Mouse (Mus musculus) CH12.LX (cell line): Measurements from ENCODE around the gene Rad17. TPM values are rescaled to one million over a fixed set of nuclear protein-coding genes. Genes with fewer than 3 reads are reported as not detected.

Source experiments
- DNase-seq: peaks from one replicate; pipeline ENCODE4 v3.0.0-alpha.2; 2013; ENCODE audit errors: extremely low read depth
- H3K27ac ChIP-seq: 2 replicates; pipeline ENCODE4 v1.5.1; 2012; ENCODE audit warnings: low read depth, mild to moderate bottlenecking, control low read depth, moderate library complexity; ENCODE audit not compliant: insufficient read depth
- H3K27me3 ChIP-seq: replicated peaks from 2 replicates; pipeline ENCODE3; 2012; ENCODE audit warnings: inconsistent platforms
- H3K36me3 ChIP-seq, 2 experiments: replicated peaks in 1 of 2; 2 replicates each; pipeline versions ENCODE3 to v1.6.1; 2012; ENCODE audit warnings: inconsistent platforms in 1 of 2, low read length in 1 of 2, mild to moderate bottlenecking in 1 of 2, mixed read lengths in 1 of 2, moderate library complexity in 1 of 2; ENCODE audit not compliant: control insufficient read depth in 1 of 2, insufficient read depth in 1 of 2
- H3K4me1 ChIP-seq, 2 experiments: 2 replicates each; pipeline ENCODE4 v1.6.1; 2012; ENCODE audit warnings: inconsistent platforms in 1 of 2, moderate library complexity in 1 of 2; ENCODE audit not compliant: insufficient read depth in 2 of 2, control insufficient read depth in 1 of 2
- H3K4me2 ChIP-seq: 2 replicates; pipeline ENCODE4 v1.6.1; 2012; ENCODE audit warnings: low read depth, mild to moderate bottlenecking, control low read depth; ENCODE audit not compliant: poor library complexity, insufficient read depth, severe bottlenecking
- H3K4me3 ChIP-seq, 3 experiments: fragments of 150-350 bp in 1 of 3; sonication (generic) in 1 of 3; replicated peaks in 1 of 3; 2 replicates each; pipeline versions ENCODE3 to v1.5.1; 2011 to 2012; ENCODE audit warnings: low read depth in 2 of 3, low read length in 2 of 3, mild to moderate bottlenecking in 2 of 3, moderate library complexity in 2 of 3, control low read depth in 1 of 3, improper control_type of control experiment in 1 of 3, inconsistent platforms in 1 of 3, mixed read lengths in 1 of 3; ENCODE audit not compliant: poor library complexity in 1 of 3
- H3K79me2 ChIP-seq: replicated peaks from 2 replicates; pipeline ENCODE4 v1.6.1; 2012; ENCODE audit warnings: mild to moderate bottlenecking, moderate library complexity; ENCODE audit not compliant: control insufficient read depth, poor library complexity, insufficient read depth, severe bottlenecking; ENCODE audit errors: extremely low read depth
- H3K9ac ChIP-seq: 2 replicates; pipeline ENCODE4 v1.6.1; 2012; ENCODE audit warnings: low read depth, mild to moderate bottlenecking, control low read depth, moderate library complexity; ENCODE audit not compliant: insufficient read depth
- H3K9me3 ChIP-seq: replicated peaks from 2 replicates; pipeline ENCODE3; 2012; ENCODE audit warnings: low read length, inconsistent platforms, mixed read lengths
- EP300 ChIP-seq: IDR thresholded peaks from 2 replicates; pipeline ENCODE4 v1.6.1; 2011; ENCODE audit warnings: low read length, improper control_type of control experiment
- GABPA ChIP-seq: IDR thresholded peaks from 2 replicates; pipeline ENCODE4 v1.6.1; 2012; ENCODE audit warnings: low read depth, low read length, improper control_type of control experiment, inconsistent platforms; ENCODE audit not compliant: insufficient replicate concordance
- JUND ChIP-seq: conservative IDR thresholded peaks from 2 replicates; pipeline ENCODE4 v1.6.1; 2011; ENCODE audit warnings: low read depth, low read length, improper control_type of control experiment
- KAT2A ChIP-seq: IDR thresholded peaks from 2 replicates; pipeline ENCODE4 v1.6.1; 2012; ENCODE audit warnings: low read length, improper control_type of control experiment, inconsistent platforms; ENCODE audit not compliant: insufficient replicate concordance
- MAX ChIP-seq: IDR thresholded peaks from 2 replicates; pipeline ENCODE4 v1.6.1; 2011; ENCODE audit warnings: low read length, improper control_type of control experiment
- MAZ ChIP-seq: IDR thresholded peaks from 2 replicates; pipeline ENCODE4 v1.6.1; 2012; ENCODE audit warnings: low read depth, mild to moderate bottlenecking, inconsistent platforms, low read length, improper control_type of control experiment, moderate library complexity
- NRF1 ChIP-seq: IDR thresholded peaks from 2 replicates; pipeline ENCODE4 v1.6.1; 2014; ENCODE audit warnings: low read depth, mild to moderate bottlenecking, inconsistent platforms, low read length, improper control_type of control experiment, moderate library complexity
- PAX5 ChIP-seq: IDR thresholded peaks from 2 replicates; pipeline ENCODE4 v1.6.1; 2012; ENCODE audit warnings: low read length, inconsistent platforms, mixed read lengths
- POLR2A ChIP-seq: IDR thresholded peaks from 2 replicates; pipeline ENCODE4 v1.6.1; 2011; ENCODE audit warnings: low read depth, mild to moderate bottlenecking, improper control_type of control experiment, low read length
- POLR2AphosphoS2 ChIP-seq: IDR thresholded peaks from 2 replicates; pipeline ENCODE4 v1.6.1; 2011; ENCODE audit warnings: low read depth, low read length, improper control_type of control experiment
- RCOR1 ChIP-seq: conservative IDR thresholded peaks from 2 replicates; pipeline ENCODE4 v1.6.1; 2012; ENCODE audit warnings: low read depth, mild to moderate bottlenecking, inconsistent platforms, low read length, improper control_type of control experiment
- SIN3A ChIP-seq: IDR thresholded peaks from 2 replicates; pipeline ENCODE4 v1.6.1; 2012; ENCODE audit warnings: low read length, improper control_type of control experiment, inconsistent platforms
- UBTF ChIP-seq: IDR thresholded peaks from 2 replicates; pipeline ENCODE4 v1.6.1; 2012; ENCODE audit warnings: low read depth, mild to moderate bottlenecking, inconsistent platforms, low read length, improper control_type of control experiment, moderate library complexity
- USF2 ChIP-seq: conservative IDR thresholded peaks from 2 replicates; pipeline ENCODE4 v1.6.1; 2011; ENCODE audit warnings: low read depth, low read length, improper control_type of control experiment
- ZC3H11A ChIP-seq: IDR thresholded peaks from 2 replicates; pipeline ENCODE4 v1.6.1; 2012; ENCODE audit warnings: low read depth, mild to moderate bottlenecking, inconsistent platforms, low read length, improper control_type of control experiment
- ZKSCAN1 ChIP-seq: IDR thresholded peaks from 2 replicates; pipeline ENCODE4 v1.6.1; 2012; ENCODE audit warnings: low read depth, inconsistent platforms, low read length, improper control_type of control experiment, borderline replicate concordance
- ZMIZ1 ChIP-seq: IDR thresholded peaks from 2 replicates; pipeline ENCODE4 v1.6.1; 2012; ENCODE audit warnings: low read depth, mild to moderate bottlenecking, inconsistent platforms, low read length, improper control_type of control experiment
- dilution Hi-C: fragments of 300-500 bp; cut with MboI; formaldehyde crosslinking; loops from 2 replicates; pipeline ENCODE4 v1.14.3; 2020; ENCODE audit warnings: low sequenced_read_pairs; ENCODE audit not compliant: extremely low pct_unique_long_range_greater_than_20kb, extremely low pct_ligation_motif_present
- in situ Hi-C: fragments of 300-500 bp; cut with MboI; formaldehyde crosslinking; loops from 3 replicates; pipeline ENCODE4 v1.14.3; 2019; ENCODE audit warnings: low sequenced_read_pairs, low pct_ligation_motif_present, low pct_unique_long_range_greater_than_20kb, mixed read lengths
- polyA plus RNA-seq: library from polyadenylated mRNA; unstranded; fragments of >175 nt; gene quantifications from 2 replicates; pipeline ENCODE4 v1.2.1, GENCODE M21; 2012; ENCODE audit warnings: low read depth; ENCODE audit not compliant: insufficient read length
- total RNA-seq, 2 experiments: library from RNA; depleted of rRNA; stranded (reverse); fragments of 300-350 nt in 1 of 2; fragments of >200 nt in 1 of 2; gene quantifications; 2 replicates each; pipeline ENCODE4 v1.2.3; 2012 to 2014

Gene Rad17
- total and polyA plus RNA-seq, 3 experiments: 19.8 to 47.8 (median 19.8) TPM

DNA sequence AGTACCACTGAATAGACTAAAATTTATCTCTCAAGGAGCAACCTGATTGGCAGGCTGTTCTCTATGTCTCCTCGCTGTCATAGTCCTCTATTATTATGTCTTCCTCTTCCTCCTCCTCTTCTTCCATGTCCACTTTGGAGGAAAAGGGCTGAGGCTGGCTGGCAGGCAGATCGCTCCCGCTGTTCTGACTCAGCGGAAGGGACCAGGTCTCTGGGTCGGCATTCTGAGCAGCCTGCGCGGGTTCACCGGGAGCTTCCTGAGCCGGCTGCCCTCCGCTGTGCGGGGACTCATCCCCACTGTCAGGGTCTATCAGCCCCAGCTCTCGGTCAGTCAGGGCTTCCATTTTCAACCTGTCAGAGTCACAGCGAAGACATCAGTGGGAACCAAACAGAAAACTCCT, 33.3 kb downstream of the Rad17 start:
- H3K27me3 ChIP-seq: no peaks in the 10 kb centered on the region
- H3K4me1 ChIP-seq: no peaks in the 10 kb centered on the region
- no peak overlapping the region for H3K4me2 ChIP-seq
- DNase-seq: no peak
- in situ Hi-C loops: no loop called here
- no peak for TF ChIP-seq JUND
- TF ChIP-seq RCOR1: no peak
- TF ChIP-seq MAZ: no peak
- no peak for TF ChIP-seq GABPA
- TF ChIP-seq ZC3H11A: no peak
- no peak for TF ChIP-seq MAX
- no peak for TF ChIP-seq KAT2A
- no peak for TF ChIP-seq ZKSCAN1
- no peak for TF ChIP-seq ZMIZ1
- no peak for TF ChIP-seq EP300
- no peak for TF ChIP-seq PAX5
- no peak for TF ChIP-seq UBTF
- TF ChIP-seq NRF1: no peak
- TF ChIP-seq POLR2AphosphoS2: no peak
- no peak for TF ChIP-seq USF2
- no peak for TF ChIP-seq SIN3A
- no peak for TF ChIP-seq POLR2A
- no peak overlapping the region for H3K9ac ChIP-seq
- H3K4me3 ChIP-seq: no peak overlapping the region
- dilution Hi-C loops: no loop called here
- H3K79me2 ChIP-seq: no peaks in the 10 kb centered on the region
- H3K27ac ChIP-seq: no peak overlapping the region
- peaks cover 3% of the 10 kb centered on the region for H3K9me3 ChIP-seq
- H3K36me3 ChIP-seq: peaks cover 22 to 55% of the 10 kb centered on the region in 2 experiments

GRCm38 (mm10) chr13:100616181-100617087, 34.4 kb downstream of the Rad17 start, which contains the start of gene Marveld2:
Gene Marveld2 (minus strand): TSS chr13:100616971.
- dilution Hi-C loops: no loop called here
- DNase-seq: no peak
- no peak for TF ChIP-seq UBTF
- peak; percentile 37; the same call in 1 of the 2 replicates for TF ChIP-seq POLR2A
- TF ChIP-seq, all 38 proteins: peak for 1
- Histone ChIP-seq H3K36me3 (peaks cover 18 to 51% of the 10 kb centered on the region in 2 experiments), H3K4me1 (no peaks in the 10 kb centered on the region), H3K9me3 (peaks cover 3% of the 10 kb centered on the region), H3K4me2 (no peak within 1 kb of the TSS; the same call in 1 of the 2 replicates), H3K79me2 (no peaks in the 10 kb centered on the region), H3K9ac (no peak within 1 kb of the TSS; the same call in 1 of the 2 replicates), H3K27ac (no peak within 1 kb of the TSS), H3K27me3 (no peaks in the 10 kb centered on the region), H3K4me3 (peak within 1 kb of the TSS in 1 of 3 experiments; percentile 44)
- in situ Hi-C loops: no loop called here
